Mouse (Mus musculus) kidney, embryonic 16.5 days (tissue): ENCODE measurements around the gene Rnf8. TPM values are rescaled to one million over a fixed set of nuclear protein-coding genes. Genes with fewer than 3 reads are reported as not detected.

Source experiments
- ATAC-seq: fragments of 200-750 bp; cut with Nextera tagmentation; 2 replicates; pipeline ENCODE4 v1.8.0; 2017; ENCODE audit warnings: moderate TSS enrichment; ENCODE audit not compliant: low FRiP score, low TSS enrichment
- H3K27ac ChIP-seq: fragments of 300-500 bp; sonication (generic); 2 replicates; pipeline ENCODE4 v1.5.1; 2014; ENCODE audit warnings: low read length
- H3K27me3 ChIP-seq: fragments of 300-500 bp; sonication (generic); 2 replicates; pipeline ENCODE4 v1.6.1; 2014; ENCODE audit warnings: low read length, control low read depth, mixed read lengths; ENCODE audit not compliant: insufficient read depth
- H3K36me3 ChIP-seq: fragments of 300-500 bp; sonication (generic); 2 replicates; pipeline ENCODE4 v1.6.1; 2014; ENCODE audit warnings: low read length, control low read depth, mixed read lengths; ENCODE audit not compliant: insufficient read depth
- H3K4me1 ChIP-seq: fragments of 300-500 bp; sonication (generic); 2 replicates; pipeline ENCODE4 v1.6.1; 2014; ENCODE audit warnings: low read length, control low read depth, mixed read lengths; ENCODE audit not compliant: insufficient read depth
- H3K4me2 ChIP-seq: fragments of 300-500 bp; sonication (generic); replicated peaks from 2 replicates; pipeline ENCODE4 v1.6.1; 2014; ENCODE audit warnings: low read depth, low read length
- H3K4me3 ChIP-seq: fragments of 300-500 bp; sonication (generic); 2 replicates; pipeline ENCODE4 v1.5.1; 2014; ENCODE audit warnings: mild to moderate bottlenecking, low read length
- H3K9ac ChIP-seq: fragments of 300-500 bp; sonication (generic); replicated peaks from 2 replicates; pipeline ENCODE4 v1.6.1; 2014; ENCODE audit warnings: low read length
- H3K9me3 ChIP-seq: fragments of 300-500 bp; sonication (generic); 2 replicates; pipeline ENCODE4 v1.6.1; 2016; ENCODE audit warnings: low read length, control low read depth
- WGBS: fragments of 180-500 bp; shearing (Covaris S2); extraction: QIAGEN DNeasy Blood & Tissue Kit; methylation state at CpG from one replicate; pipeline ENCODE4 v1.1.7; 2014; 5-methylcytosine and 5-hydroxymethylcytosine counted together
- polyA plus RNA-seq: library from polyadenylated mRNA; unstranded; fragments of >200 nt; fragmentation: Nextera tagmentation; extraction: Ambion mirVana; gene quantifications from 2 replicates; pipeline ENCODE4 v1.2.1, GENCODE M21; 2015

Gene Rnf8
- polyA plus RNA-seq, 1 experiment from 2014 or later = 86.6 TPM

DNA sequence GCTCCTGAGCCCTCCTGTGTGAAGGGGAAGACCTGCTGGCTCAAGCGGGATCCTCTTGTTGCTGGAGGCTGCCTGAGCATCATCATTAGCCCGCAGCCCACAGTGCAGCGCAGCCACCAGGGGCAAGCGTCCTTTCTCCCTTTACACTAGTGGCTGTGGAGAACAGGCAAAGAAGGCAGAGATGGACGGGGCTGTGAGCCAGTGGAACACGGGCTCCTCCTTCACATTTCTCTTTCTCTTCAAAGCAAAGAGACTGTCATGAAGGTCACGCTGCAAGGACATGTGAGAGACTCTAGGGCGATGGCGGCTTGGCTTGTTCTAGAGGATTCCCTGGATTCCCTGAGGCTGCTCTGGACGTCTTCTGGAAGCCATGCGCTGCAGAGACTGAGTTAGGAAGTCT, 26.4 kb downstream of the Rnf8 start:
- no peak for ATAC-seq
- no peaks in the 10 kb centered on the region for H3K4me1 ChIP-seq
- H3K4me3 ChIP-seq = no peak overlapping the region
- WGBS = 95% methylated on average over 11 of the region's 11 CpGs
- H3K27ac ChIP-seq = no peak overlapping the region
- H3K9ac ChIP-seq = no peak overlapping the region
- H3K27me3 ChIP-seq = no peaks in the 10 kb centered on the region
- H3K4me2 ChIP-seq = no peak overlapping the region
- no peaks in the 10 kb centered on the region for H3K9me3 ChIP-seq
- H3K36me3 ChIP-seq = peaks cover 61% of the 10 kb centered on the region

DNA sequence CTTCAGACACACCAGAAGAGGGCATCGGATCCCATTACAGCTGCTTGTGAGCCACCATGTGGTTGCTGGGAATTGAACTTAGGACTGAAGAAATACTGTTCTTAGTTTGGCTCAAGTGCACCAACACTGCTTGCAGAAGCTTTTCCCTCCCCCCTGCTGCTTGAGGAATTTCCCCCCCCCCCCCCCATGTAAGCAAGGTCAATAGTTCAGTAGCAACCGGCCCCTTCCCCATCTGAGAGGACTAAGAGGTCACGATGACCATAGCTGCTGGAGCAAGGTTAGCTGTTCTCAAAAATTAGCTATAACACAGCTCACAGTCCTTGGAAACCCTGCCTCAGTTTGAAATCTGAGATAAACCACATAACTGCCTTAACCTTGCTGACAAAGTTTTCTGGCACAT, 27.6 kb downstream of the Rnf8 start:
- Histone ChIP-seq H3K4me3 (no peak overlapping the region), H3K9me3 (no peaks in the 10 kb centered on the region), H3K4me1 (no peaks in the 10 kb centered on the region), H3K4me2 (no peak overlapping the region), H3K36me3 (peaks cover 53% of the 10 kb centered on the region), H3K27ac (no peak overlapping the region), H3K27me3 (no peaks in the 10 kb centered on the region), H3K9ac (no peak overlapping the region)
- 72% methylated on average over 3 of the region's 3 CpGs for WGBS
- ATAC-seq = no peak

DNA sequence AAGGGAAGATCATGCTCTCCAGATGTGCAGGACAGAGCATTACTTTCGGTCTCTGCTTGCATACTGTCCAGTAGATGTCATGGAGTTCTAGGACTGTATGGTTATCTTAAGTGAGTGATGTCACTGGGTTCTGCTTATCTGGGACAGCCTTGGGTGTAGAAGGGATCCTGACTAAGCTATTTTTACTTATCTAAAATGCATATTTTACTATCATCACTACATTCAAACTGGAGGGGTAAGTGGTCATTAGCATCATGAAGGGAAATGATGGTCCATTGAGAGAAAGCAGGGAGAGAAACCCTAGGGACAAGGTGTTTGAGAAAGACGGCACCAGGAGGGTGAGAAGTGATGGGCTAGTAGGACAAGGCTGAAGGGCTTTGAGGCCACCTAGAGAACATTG, 43.7 kb downstream of the Rnf8 start:
- no peak for ATAC-seq
- Histone ChIP-seq H3K27ac (no peak overlapping the region), H3K4me2 (no peak overlapping the region), H3K27me3 (no peaks in the 10 kb centered on the region), H3K4me1 (peaks cover 10% of the 10 kb centered on the region; the same call in 1 of the 2 replicates), H3K36me3 (no peaks in the 10 kb centered on the region), H3K4me3 (no peak overlapping the region), H3K9me3 (no peaks in the 10 kb centered on the region), H3K9ac (no peak overlapping the region)
- WGBS = 75% methylated on average over 2 of the region's 2 CpGs

DNA sequence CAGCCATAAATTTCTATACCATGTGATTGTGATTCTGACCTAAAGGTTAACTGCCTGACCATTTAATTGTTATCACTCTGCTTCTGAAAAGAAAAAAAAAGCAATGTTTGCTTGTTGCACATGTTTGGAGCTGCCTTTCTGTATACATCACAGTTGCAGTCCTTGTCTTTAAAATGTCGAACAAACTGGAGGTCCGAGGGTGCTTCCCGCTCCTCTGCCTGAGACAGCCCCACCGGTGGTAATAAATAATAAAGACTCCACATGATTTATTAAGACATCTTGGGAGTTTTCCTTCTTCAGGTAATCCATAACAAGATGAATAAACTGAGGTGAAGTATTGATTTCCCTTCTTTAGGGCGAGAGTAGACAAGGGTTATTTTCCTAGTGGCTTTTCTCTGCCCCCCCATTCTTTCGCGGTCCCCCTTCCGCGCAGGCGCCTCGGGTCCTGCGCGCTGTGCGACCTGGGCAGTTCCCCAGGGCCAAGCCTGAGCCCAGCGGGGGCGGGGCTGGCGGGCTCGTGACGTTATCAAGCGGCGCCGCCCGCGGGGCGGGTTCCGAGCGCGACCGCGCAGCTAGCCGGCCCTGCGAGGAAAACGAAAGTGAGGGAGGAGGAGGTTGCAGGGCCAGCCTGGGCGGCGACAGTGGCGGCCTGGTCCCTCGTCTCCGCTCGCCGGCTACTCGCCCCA, 45.6 kb downstream of the Rnf8 start, which contains the start of gene Cmtr1:
TSS of gene Cmtr1 (plus strand) at position 520 of the 686 bp plus-strand sequence.
- Histone ChIP-seq H3K27ac (peak within 1 kb of the TSS; percentile 90), H3K4me3 (peak within 1 kb of the TSS; percentile 79), H3K36me3 (peaks cover 3% of the 10 kb centered on the region; the same call in 1 of the 2 replicates), H3K4me2 (peak within 1 kb of the TSS; percentile 70), H3K9ac (peak within 1 kb of the TSS; percentile 86), H3K27me3 (no peaks in the 10 kb centered on the region), H3K9me3 (no peaks in the 10 kb centered on the region), H3K4me1 (peaks cover 10% of the 10 kb centered on the region; the same call in 1 of the 2 replicates)
- peak; percentile 99 for ATAC-seq
- under 1% methylated on average over 38 of the region's 41 CpGs for WGBS

DNA sequence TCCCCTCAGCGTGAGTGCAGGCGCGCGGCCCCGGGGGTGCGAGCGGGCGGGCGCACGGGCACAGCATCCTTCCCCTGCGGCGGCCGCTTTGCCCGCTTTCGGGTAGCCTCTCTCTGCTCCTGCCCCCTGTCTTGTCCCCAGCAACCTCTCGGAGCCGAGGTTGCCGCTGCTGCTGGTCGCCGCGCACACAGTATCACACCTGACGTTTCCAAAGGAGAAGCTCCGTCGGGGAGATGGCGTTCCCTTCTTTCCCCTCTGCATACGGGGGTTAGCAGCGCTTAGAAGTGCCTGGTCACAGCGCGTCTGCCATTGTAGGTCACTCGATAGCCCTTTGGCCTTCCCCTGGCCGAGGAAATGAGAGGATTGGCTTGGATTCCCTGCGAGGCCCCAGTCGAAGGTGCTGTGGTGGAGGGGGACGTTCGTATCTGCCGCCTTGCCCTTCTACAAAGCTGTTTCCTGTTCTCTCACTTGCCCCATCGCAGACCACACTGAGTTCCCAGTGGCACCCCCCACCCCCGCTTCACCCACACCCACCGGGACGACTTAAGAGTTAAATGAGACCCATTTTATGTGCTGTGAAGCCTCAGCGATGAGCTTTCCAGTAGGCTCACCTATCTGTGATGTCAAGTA, 46.3 kb downstream of the Rnf8 start:
- Histone ChIP-seq H3K9me3 (no peaks in the 10 kb centered on the region), H3K36me3 (peaks cover 4% of the 10 kb centered on the region; the same call in 1 of the 2 replicates), H3K4me2 (peak overlapping the region; percentile 70), H3K27me3 (no peaks in the 10 kb centered on the region), H3K4me3 (peak overlapping the region; percentile 79), H3K27ac (peak overlapping the region; percentile 90), H3K4me1 (peaks cover 10% of the 10 kb centered on the region; the same call in 1 of the 2 replicates), H3K9ac (peak overlapping the region; percentile 86)
- no peak for ATAC-seq
- 0% methylated on average over 39 of the region's 41 CpGs for WGBS

DNA sequence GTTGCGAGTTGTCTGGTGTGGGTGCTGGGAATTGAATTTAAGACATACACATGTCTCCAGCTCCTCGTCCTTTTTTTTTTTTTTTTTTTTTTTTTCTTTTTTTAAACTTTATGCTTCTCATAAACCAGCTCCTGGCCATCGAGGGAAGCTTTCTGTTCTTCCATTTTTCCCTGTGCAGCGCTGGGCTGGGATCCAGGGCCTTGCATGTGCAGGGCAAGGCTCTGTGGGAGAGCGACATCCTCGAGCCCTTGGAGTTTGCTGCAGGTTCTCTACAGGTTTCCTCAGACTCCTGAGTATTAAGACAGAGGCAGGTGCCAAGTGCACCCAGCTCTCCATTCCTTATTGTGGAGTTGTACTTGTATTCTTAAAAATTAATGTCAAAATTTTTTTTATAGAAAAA, 47.6 kb downstream of the Rnf8 start:
- H3K4me1 ChIP-seq = peaks cover 10% of the 10 kb centered on the region; the same call in 1 of the 2 replicates
- peaks cover 12% of the 10 kb centered on the region; the same call in 1 of the 2 replicates for H3K36me3 ChIP-seq
- 89% methylated on average over 6 of the region's 6 CpGs for WGBS
- no peak overlapping the region for H3K27ac ChIP-seq
- H3K4me2 ChIP-seq = no peak overlapping the region
- H3K27me3 ChIP-seq = no peaks in the 10 kb centered on the region
- H3K9me3 ChIP-seq = no peaks in the 10 kb centered on the region
- no peak for ATAC-seq
- no peak overlapping the region for H3K9ac ChIP-seq
- no peak overlapping the region for H3K4me3 ChIP-seq

DNA sequence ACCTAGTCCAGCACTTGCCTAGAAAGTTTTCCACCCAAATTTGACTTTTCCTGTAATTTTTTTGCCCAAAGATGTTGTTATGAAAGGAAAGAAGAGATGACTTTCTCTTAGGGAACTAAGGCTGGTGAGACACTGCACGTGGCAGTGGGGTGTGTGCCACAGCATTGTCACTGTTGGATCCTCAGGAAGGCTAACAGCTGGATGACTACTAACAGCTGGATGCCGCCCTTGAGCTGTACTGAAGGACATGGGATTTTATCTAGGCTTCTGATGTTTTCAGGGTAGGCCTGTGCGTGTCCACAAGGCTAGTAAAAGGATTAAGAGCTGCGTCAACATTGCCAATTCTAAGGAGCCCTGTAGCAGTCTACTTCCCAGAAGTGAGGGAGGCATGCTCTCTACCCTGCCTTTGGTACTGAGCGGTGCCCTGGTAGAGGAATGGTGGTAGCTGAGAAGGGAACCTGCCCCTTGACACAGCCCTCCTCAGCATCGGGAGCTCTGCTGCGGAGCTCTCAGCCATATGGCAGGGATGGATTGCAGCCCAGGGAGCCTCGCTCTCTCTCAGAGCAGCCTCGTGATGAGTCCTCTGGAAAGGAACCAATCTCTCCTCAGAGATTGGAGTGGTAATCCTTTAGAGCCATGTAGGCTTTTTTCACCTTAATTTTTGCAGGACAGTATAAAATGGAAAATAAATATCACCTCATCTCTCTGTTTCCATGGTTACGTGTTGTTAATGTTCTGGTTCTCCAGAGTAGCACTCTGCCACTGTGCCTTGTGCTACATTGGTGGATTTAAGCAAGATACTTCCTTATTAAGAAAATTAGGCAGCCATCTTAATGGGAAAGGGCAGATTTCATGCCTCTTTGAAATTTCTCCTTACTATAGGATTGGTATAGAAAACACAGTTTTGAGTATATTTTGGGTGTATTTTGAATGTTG, 53.7 kb downstream of the Rnf8 start:
- H3K4me3 ChIP-seq = no peak overlapping the region
- peaks cover 24% of the 10 kb centered on the region for H3K36me3 ChIP-seq
- WGBS = 86% methylated on average over 10 of the region's 10 CpGs
- no peaks in the 10 kb centered on the region for H3K4me1 ChIP-seq
- no peak overlapping the region for H3K4me2 ChIP-seq
- no peak overlapping the region for H3K9ac ChIP-seq
- H3K27ac ChIP-seq = no peak overlapping the region
- H3K27me3 ChIP-seq = no peaks in the 10 kb centered on the region
- no peak; the same call in 1 of the 2 replicates for ATAC-seq
- H3K9me3 ChIP-seq = no peaks in the 10 kb centered on the region

DNA sequence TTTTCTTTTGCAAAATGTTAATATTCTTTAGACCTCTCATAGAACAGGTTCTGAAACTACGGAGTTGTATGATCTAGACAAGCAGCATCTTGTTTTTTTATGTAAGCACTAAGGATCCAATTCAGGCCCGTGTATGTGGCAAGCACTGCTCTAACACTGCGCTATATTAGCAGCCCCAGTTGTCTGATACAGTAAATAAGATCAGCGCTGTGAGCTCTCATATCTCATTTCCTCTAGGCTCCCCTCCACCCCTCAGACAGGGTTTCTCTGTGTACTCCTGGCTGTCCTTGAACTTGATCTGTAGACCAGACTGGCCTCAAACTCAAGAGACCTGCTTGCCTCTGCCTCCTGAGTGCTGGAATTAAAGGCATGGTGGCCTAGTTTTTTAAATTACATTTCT, 54.4 kb downstream of the Rnf8 start:
- Histone ChIP-seq H3K4me1 (no peaks in the 10 kb centered on the region), H3K27me3 (no peaks in the 10 kb centered on the region), H3K4me3 (no peak overlapping the region), H3K36me3 (peaks cover 28% of the 10 kb centered on the region), H3K9ac (no peak overlapping the region), H3K4me2 (no peak overlapping the region), H3K27ac (no peak overlapping the region), H3K9me3 (no peaks in the 10 kb centered on the region)
- no peak for ATAC-seq
- WGBS = 95% methylated on average over 4 of the region's 4 CpGs

DNA sequence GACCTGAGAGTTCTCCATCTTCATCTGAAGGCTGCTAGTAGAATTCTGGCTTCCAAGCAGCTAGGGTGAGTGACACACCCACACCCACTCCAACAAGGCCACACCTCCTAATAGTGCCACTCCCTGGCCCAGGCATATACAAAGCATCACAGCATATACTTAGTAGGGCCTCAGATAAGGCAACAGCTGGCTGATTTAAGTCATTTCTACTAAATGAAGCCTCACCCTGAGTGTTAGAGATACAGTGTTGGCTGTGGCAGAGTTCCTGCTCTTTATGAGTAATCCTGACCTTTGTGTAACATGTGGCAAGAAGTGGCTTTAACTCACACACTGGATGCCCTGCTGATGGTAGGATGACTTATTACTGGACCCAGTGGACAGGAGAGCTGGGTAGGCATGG, 55.3 kb downstream of the Rnf8 start:
- H3K27me3 ChIP-seq = no peaks in the 10 kb centered on the region
- no peak overlapping the region for H3K4me3 ChIP-seq
- H3K9ac ChIP-seq = no peak overlapping the region
- H3K36me3 ChIP-seq = peaks cover 30% of the 10 kb centered on the region
- ATAC-seq = no peak
- no peaks in the 10 kb centered on the region for H3K4me1 ChIP-seq
- no peak overlapping the region for H3K27ac ChIP-seq
- no peaks in the 10 kb centered on the region for H3K9me3 ChIP-seq
- no peak overlapping the region for H3K4me2 ChIP-seq
